In the genomic region with DNA sequence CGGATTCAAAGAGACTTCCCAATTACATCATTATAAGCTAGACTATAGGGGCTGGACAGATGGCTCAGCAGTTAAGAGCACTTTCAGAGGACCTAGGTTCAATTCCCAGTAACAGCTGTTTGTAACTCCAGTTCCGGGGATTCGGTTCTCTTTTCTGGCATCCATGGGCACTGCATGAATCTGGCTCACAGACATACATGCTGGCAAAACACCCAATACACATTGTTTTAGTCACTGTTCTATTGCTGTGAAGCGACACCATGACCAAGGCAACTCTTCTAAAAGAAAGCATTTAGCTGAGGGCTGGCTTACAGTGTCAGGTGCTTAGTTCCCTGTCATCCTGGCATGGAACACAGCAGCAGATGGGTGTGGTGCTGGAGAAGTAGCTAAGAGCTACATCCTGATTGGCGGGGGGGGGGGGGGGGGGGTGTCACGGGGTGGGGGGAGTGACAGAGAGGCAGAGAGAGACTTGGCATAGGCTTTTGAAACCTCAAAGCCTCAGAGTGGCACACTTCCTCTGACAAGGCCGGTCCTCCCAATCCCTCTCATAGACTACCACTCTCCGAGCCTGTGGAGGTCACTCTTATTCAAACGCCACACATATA, we compare ENCODE assay signal across 8 mouse cellular contexts. TPM values are rescaled to one million over a fixed set of nuclear protein-coding genes. Genes with fewer than 3 reads are reported as not detected.
A peak's percentile ranks its signal among the peaks of the same experiment; 100 is the strongest.
DNase-seq lines count a peak whose midpoint lies in the region; ATAC-seq and TF ChIP-seq lines count a peak whose summit lies in the region.
"Had no signal": no experiment of that assay in that cellular context is flagged by ENCODE, and none has a peak within 500 bp of the region (broad histone marks: within the 10 kb centered on the region; RNA-seq: fewer than 3 reads in every experiment).

No protein-coding gene starts in this region.

- ATAC-seq in megakaryocyte progenitor cell, adult 5-6 weeks (replicated peaks; ENCODE audit: poor library complexity), result peak; percentile 42

- H3K79me2 ChIP-seq in MEL (ENCODE audit: control insufficient read depth, insufficient read depth, low read length, poor library complexity), result no peaks in the 10 kb centered on the region; the same call in 1 of the 2 replicates

- TF ChIP-seq CTCF in MEL (IDR thresholded peaks at IDR 0.05 in 2 of 3, conservative IDR thresholded peaks at IDR 0.05 in 1 of 3; ENCODE audit: control insufficient read depth in 1 of 3, insufficient read depth in 1 of 3, low read depth in 2 of 3, low read length in 3 of 3, poor library complexity in 1 of 3, severe bottlenecking in 1 of 3), result no peak

- H3K4me1 ChIP-seq in MEL (ENCODE audit: control insufficient read depth in 1 of 2, insufficient read depth in 2 of 2, low read length in 2 of 2), result peaks cover 3 to 16% of the 10 kb centered on the region in 2 experiments

- peak; percentile 25 for DNase-seq in left cerebral cortex, postnatal 4 days
- no peak for DNase-seq in left cerebral cortex, adult 8-10 months (ENCODE audit: low spot score in 2 of 2)
- DNase-seq in MEL (ENCODE audit: low read depth, low spot score), result peak; percentile 78
- DNase-seq in cerebellum, adult 9-10 months, result peak; percentile 54
- no peak for DNase-seq in frontal cortex, postnatal 10 days (ENCODE audit: low spot score in 2 of 2)
- DNase-seq in right cerebral cortex, postnatal 36 days (ENCODE audit: low spot score in 2 of 2), result no peak
- DNase-seq: kidney, adult 2 months had no signal

- TF ChIP-seq EP300 in MEL (IDR thresholded peaks at IDR 0.05; ENCODE audit: low read depth in 1 of 2, low read length in 2 of 2), result 0 out of 4 replicates have a peak, but pooled peaks of 1 of the 2 experiments have one; percentile 9

- H3K9me3 ChIP-seq in MEL (replicated peaks; ENCODE audit: insufficient read depth, low read length), result no peaks in the 10 kb centered on the region

- peak overlapping the region; percentile 88 for H3K27ac ChIP-seq in MEL (ENCODE audit: control insufficient read depth, low read depth, low read length)

- TF ChIP-seq POLR2A in MEL (IDR thresholded peaks at IDR 0.05; ENCODE audit: control insufficient read depth in 1 of 2, insufficient read depth in 1 of 2, low read depth in 1 of 2, low read length in 2 of 2, poor library complexity in 1 of 2), result no peak

- H3K9ac ChIP-seq in MEL (ENCODE audit: control insufficient read depth, low read depth, low read length, poor library complexity, severe bottlenecking), result peak overlapping the region; percentile 89

- no peak for TF ChIP-seq RAD21 in MEL (IDR thresholded peaks at IDR 0.05; ENCODE audit: low read depth, low read length)

- peak overlapping the region; percentile 12 to 89 for H3K4me3 ChIP-seq in MEL (ENCODE audit: control insufficient read depth in 1 of 2, insufficient read depth in 1 of 2, low read depth in 2 of 2, low read length in 2 of 2)

- H3K27me3 ChIP-seq in MEL (ENCODE audit: control insufficient read depth in 1 of 2, insufficient read depth in 2 of 2, low read length in 2 of 2), result no peaks in the 10 kb centered on the region

- H3K36me3 ChIP-seq in MEL (ENCODE audit: control insufficient read depth in 1 of 2, insufficient read depth in 2 of 2, low read length in 2 of 2), result peaks cover 0 to 7% of the 10 kb centered on the region in 2 experiments; a peak in 2 of 4 replicates

- intact Hi-C loops in left cerebral cortex, postnatal 4 days (cut with DNase I), result no loop called here

TF ChIP-seq in MEL, 35 proteins besides CTCF, POLR2A, EP300 and RAD21:
- TF ChIP-seq MYB (IDR thresholded peaks at IDR 0.05; ENCODE audit: low read depth, low read length) (no peak), ETS1 (IDR thresholded peaks at IDR 0.05; ENCODE audit: low read depth, low read length) (0 out of 2 replicates have a peak, but pooled peaks have one; percentile 26), MAFK (IDR thresholded peaks at IDR 0.05; ENCODE audit: borderline replicate concordance, low read depth, low read length) (no peak), USF1 (IDR thresholded peaks at IDR 0.05; ENCODE audit: low read depth, low read length) (peak; percentile 63), TBP (IDR thresholded peaks at IDR 0.05; ENCODE audit: low read depth, low read length) (0 out of 2 replicates have a peak, but pooled peaks have one; percentile 17), ELF1 (IDR thresholded peaks at IDR 0.05; ENCODE audit: low read depth, low read length) (no peak), MAX (IDR thresholded peaks at IDR 0.05; ENCODE audit: low read length) (no peak), MAZ (IDR thresholded peaks at IDR 0.05; ENCODE audit: low read depth, low read length) (no peak), TAL1 (IDR thresholded peaks at IDR 0.05; ENCODE audit: low read length) (no peak), SIN3A (IDR thresholded peaks at IDR 0.05; ENCODE audit: low read length) (peak; percentile 5; the same call in 1 of the 2 replicates), ZNF384 (IDR thresholded peaks at IDR 0.05; ENCODE audit: low read depth, low read length) (no peak), NELFE (IDR thresholded peaks at IDR 0.05; ENCODE audit: low read depth, low read length) (no peak)

RNA-seq across cellular contexts. Expression of a gene that starts 10.5 kb away (rescaled TPM):
- total RNA-seq in left cerebral cortex, postnatal 4 days (2021), result 10 to 100 TPM; 36.0 to 40.7 TPM
- total RNA-seq in left cerebral cortex, adult 8-10 months (2022), result 10 to 100 TPM; 21.9 to 26.4 (median 22.7) TPM
- 14.3 and 16.2 TPM in 2 replicates for total RNA-seq in MEL (2012; rRNA removed)
- polyA plus RNA-seq in MEL (2012; ENCODE audit: insufficient read depth in 1 of 2, insufficient read length in 2 of 2, low read depth in 1 of 2, low replicate concordance in 2 of 2, missing spikeins in 1 of 2), result 10 to 100 TPM in 1 of 2 experiments, not detected in 1; 78.2 TPM
- total RNA-seq in megakaryocyte progenitor cell, adult 5-6 weeks (2015), result 43.1 and 45.0 TPM in 2 replicates
- 36.3 and 46.6 TPM in 2 replicates for total RNA-seq in megakaryocyte progenitor cell, adult 5-6 weeks (2017)

RNA-seq across cellular contexts. Expression of a gene that starts 31.1 kb away (rescaled TPM):
- total RNA-seq in left cerebral cortex, postnatal 4 days (2021), result 10 to 100 TPM; 36.1 to 43.9 TPM
- 10 to 100 TPM; 50.9 to 56.1 (median 53.0) TPM for total RNA-seq in left cerebral cortex, adult 8-10 months (2022)
- total RNA-seq in MEL (2012; rRNA removed), result 126 and 128 TPM in 2 replicates
- 100 to 1,000 TPM in 1 of 2 experiments, not detected in 1; 110 TPM for polyA plus RNA-seq in MEL (2012; ENCODE audit: insufficient read depth in 1 of 2, insufficient read length in 2 of 2, low read depth in 1 of 2, low replicate concordance in 2 of 2, missing spikeins in 1 of 2)
- total RNA-seq in megakaryocyte progenitor cell, adult 5-6 weeks (2015), result 168 and 183 TPM in 2 replicates
- 176 and 178 TPM in 2 replicates for total RNA-seq in megakaryocyte progenitor cell, adult 5-6 weeks (2017)

RNA-seq across cellular contexts. Expression of a gene that starts 54.2 kb away (rescaled TPM):
- 10 to 100 TPM; 80.8 to 85.6 TPM for total RNA-seq in left cerebral cortex, postnatal 4 days (2021)
- 10 to 100 TPM; 25.8 to 33.4 (median 29.2) TPM for total RNA-seq in left cerebral cortex, adult 8-10 months (2022)
- total RNA-seq in MEL (2012; rRNA removed), result 191 and 213 TPM in 2 replicates
- 100 to 1,000 TPM; 290 to 643 TPM for polyA plus RNA-seq in MEL (2012; ENCODE audit: insufficient read depth in 1 of 2, insufficient read length in 2 of 2, low read depth in 1 of 2, low replicate concordance in 2 of 2, missing spikeins in 1 of 2)
- 228 and 234 TPM in 2 replicates for total RNA-seq in megakaryocyte progenitor cell, adult 5-6 weeks (2015)
- total RNA-seq in megakaryocyte progenitor cell, adult 5-6 weeks (2017), result 234 and 288 TPM in 2 replicates

RNA-seq across cellular contexts. Expression of a gene that starts 54.4 kb away (rescaled TPM):
- 100 to 1,000 TPM; 119 to 121 TPM for total RNA-seq in left cerebral cortex, postnatal 4 days (2021)
- 100 to 1,000 TPM in 1 of 4 experiments, 10 to 100 TPM in 3; 93.7 to 109 (median 95.2) TPM for total RNA-seq in left cerebral cortex, adult 8-10 months (2022)
- total RNA-seq in MEL (2012; rRNA removed), result 16.5 and 17.0 TPM in 2 replicates
- 10 to 100 TPM in 1 of 2 experiments, not detected in 1; 33.2 TPM for polyA plus RNA-seq in MEL (2012; ENCODE audit: insufficient read depth in 1 of 2, insufficient read length in 2 of 2, low read depth in 1 of 2, low replicate concordance in 2 of 2, missing spikeins in 1 of 2)
- 14.0 and 16.5 TPM in 2 replicates for total RNA-seq in megakaryocyte progenitor cell, adult 5-6 weeks (2015)
- 11.8 and 18.1 TPM in 2 replicates for total RNA-seq in megakaryocyte progenitor cell, adult 5-6 weeks (2017)

Comparison
In these comparisons a context has a peak if more than half of its experiments do, and no peak if none do; other contexts are left out.
1. DNase-seq: peak in left cerebral cortex, postnatal 4 days (single experiment), MEL (single experiment) and cerebellum, adult 9-10 months (single experiment); none in left cerebral cortex, adult 8-10 months (0 of 2), frontal cortex, postnatal 10 days (0 of 2) and right cerebral cortex, postnatal 36 days (0 of 2).